23 mouse cellular contexts compared by ENCODE assay signal in the genomic region with DNA sequence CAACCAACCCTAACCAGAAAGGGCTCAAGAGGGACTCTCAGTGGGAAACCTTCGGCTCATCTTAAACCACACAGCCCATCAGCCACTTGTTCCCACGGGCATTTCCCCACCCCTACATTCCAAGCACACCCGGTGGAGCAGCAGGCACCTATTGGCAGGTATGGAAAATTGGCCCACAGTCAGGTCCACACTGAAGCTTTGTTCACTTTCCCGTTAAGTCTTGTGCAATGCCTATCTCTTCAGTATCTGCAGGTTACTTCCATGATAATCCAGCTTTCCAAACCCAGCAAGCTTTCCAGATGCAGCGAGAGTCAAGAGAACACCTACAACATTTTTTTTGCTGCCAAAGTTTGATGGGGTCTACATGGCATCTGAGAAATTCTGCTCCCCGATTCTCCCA. TPM values are rescaled to one million over a fixed set of nuclear protein-coding genes. Genes with fewer than 3 reads are reported as not detected.
DNase-seq lines count a peak whose midpoint lies in the region; ATAC-seq and TF ChIP-seq lines count a peak whose summit lies in the region.
"Had no signal": no experiment of that assay in that cellular context is flagged by ENCODE, and none has a peak within 500 bp of the region (broad histone marks: within the 10 kb centered on the region; RNA-seq: fewer than 3 reads in every experiment).

No protein-coding gene starts in this region.

- no peaks in the 10 kb centered on the region for H3K27me3 ChIP-seq in liver, adult 2 months (ENCODE audit: control insufficient read depth, insufficient read depth, low read length)
- no peaks in the 10 kb centered on the region for H3K27me3 ChIP-seq in liver, embryonic 11.5 days (replicated peaks; ENCODE audit: control insufficient read depth, insufficient read depth, low read length)
- H3K27me3 ChIP-seq: CH12.LX, Patski had no signal

- no peak for TF ChIP-seq CTCF in liver, adult 2 months (IDR thresholded peaks at IDR 0.05; ENCODE audit: low read depth, low read length)

- TF ChIP-seq POLR2A in liver, adult 2 months (IDR thresholded peaks at IDR 0.05; ENCODE audit: extremely low read depth, insufficient read depth, low read length) = no peak

- no peaks in the 10 kb centered on the region for H3K9me3 ChIP-seq in liver, embryonic 11.5 days (ENCODE audit: control insufficient read depth, low read length)
- H3K9me3 ChIP-seq: G1E had no signal

- H3K4me2 ChIP-seq in liver, embryonic 11.5 days = no peak overlapping the region

- 51% methylated on average over 6 of the region's 6 CpGs for WGBS in liver, adult 2 months
- 78% methylated on average over 6 of the region's 6 CpGs for whole genome bisulfite sequencing in liver, embryonic 11.5 days

- no peak overlapping the region for H3K4me3 ChIP-seq in liver, adult 2 months (ENCODE audit: insufficient read depth, low read depth, low read length)
- H3K4me3 ChIP-seq in liver, embryonic 11.5 days (ENCODE audit: low read depth, low read length) = no peak overlapping the region

- no peak overlapping the region for H3K9ac ChIP-seq in liver, adult 2 months (ENCODE audit: low read depth, low read length)
- no peak overlapping the region for H3K9ac ChIP-seq in liver, embryonic 11.5 days (ENCODE audit: low read depth, low read length)

- DNase-seq in liver, adult 2 months (ENCODE audit: extremely low read depth, low read depth, low spot score) = peak; percentile 58
- DNase-seq in liver, embryonic 11.5 days (ENCODE audit: low spot score) = no peak
- DNase-seq in lung, postnatal 25 days (ENCODE audit: low spot score) = peak; percentile 20
- DNase-seq in lung, postnatal 14 days = no peak
- DNase-seq in fat pad, adult 2 months (ENCODE audit: extremely low read depth, low read depth, low spot score) = peak; percentile 52
- DNase-seq in layer of hippocampus, postnatal 25 days (ENCODE audit: extremely low spot score in 1 of 2, low spot score in 1 of 2) = no peak
- DNase-seq: adrenal gland, adult 2 months; adrenal gland, adult 8-10 months; adrenal gland, postnatal 10 days; adrenal gland, postnatal 14 days; adrenal gland, postnatal 25 days; adrenal gland, postnatal 36 days; B cell, adult 2 months; cerebellum, adult 11 months; cerebellum, adult 11-12 months; cerebellum, adult 18-20 months had no signal

- peaks cover 10% of the 10 kb centered on the region for H3K36me3 ChIP-seq in liver, adult 2 months (ENCODE audit: control insufficient read depth, insufficient read depth, low read length)
- H3K36me3 ChIP-seq in liver, embryonic 11.5 days (ENCODE audit: control insufficient read depth, insufficient read depth, low read length) = peaks cover 2% of the 10 kb centered on the region; the same call in 1 of the 2 replicates
- H3K36me3 ChIP-seq: G1E had no signal

- ATAC-seq in liver, embryonic 11.5 days (replicated peaks; ENCODE audit: low FRiP score) = no peak
- ATAC-seq: activated CD4-positive, CD25-positive, alpha-beta regulatory T cell, adult 4 months; CD4-positive, CD25-positive, alpha-beta regulatory T cell, adult 4 months; Patski had no signal

- H3K27ac ChIP-seq in liver, adult 2 months (replicated peaks; ENCODE audit: insufficient read depth, low read depth, low read length) = no peak overlapping the region
- no peak overlapping the region for H3K27ac ChIP-seq in liver, embryonic 11.5 days (ENCODE audit: low read depth, low read length)

- peaks cover 9% of the 10 kb centered on the region for H3K4me1 ChIP-seq in liver, adult 2 months (ENCODE audit: control insufficient read depth, insufficient read depth, low read length)
- H3K4me1 ChIP-seq in liver, embryonic 11.5 days (replicated peaks; ENCODE audit: control insufficient read depth, insufficient read depth, low read length) = 0 out of 2 replicates have a peak, but pooled peaks cover 2% of the 10 kb centered on the region

- H3K79me2 ChIP-seq in liver, adult 2 months (ENCODE audit: control insufficient read depth, insufficient read depth, low read length) = no peaks in the 10 kb centered on the region

RNA-seq across cellular contexts. Expression of a gene that starts 15.2 kb away (rescaled TPM):
- 6.2 and 6.4 TPM in 2 replicates for total RNA-seq in liver, adult 2 months (2014; rRNA removed)
- 3.1 and 3.6 TPM in 2 replicates for polyA plus RNA-seq in liver, adult 2 months (2012; rRNA removed)
- polyA plus RNA-seq in liver, embryonic 11.5 days (2014; fragmentation: Nextera tagmentation; extraction: Ambion mirVana) = 3.2 and 3.5 TPM in 2 replicates
- total RNA-seq in layer of hippocampus, postnatal 25 days (2021) = under 1 TPM; 0.19 to 0.49 TPM
- total RNA-seq: MEL had no signal
- polyA plus RNA-seq: C2C12, G1E had no signal

Comparison
In these comparisons a context has a peak if more than half of its experiments do, and no peak if none do; other contexts are left out.
1. DNase-seq: peak in liver, adult 2 months (single experiment), lung, postnatal 25 days (single experiment) and fat pad, adult 2 months (single experiment); none in liver, embryonic 11.5 days (single experiment), lung, postnatal 14 days (single experiment) and layer of hippocampus, postnatal 25 days (0 of 2).